Mouse (Mus musculus) lung, postnatal 0 days (tissue): ENCODE results near the gene D430041D05Rik.

ENCODE experiments used
- CTCF ChIP-seq: IDR thresholded peaks from 2 replicates; pipeline ENCODE4 v1.5.1; 2016; ENCODE audit warnings: antibody characterized with exemption, mild to moderate bottlenecking
- EP300 ChIP-seq: IDR thresholded peaks from 2 replicates; pipeline ENCODE4 v1.6.1; 2016; ENCODE audit warnings: antibody characterized with exemption, mild to moderate bottlenecking, control low read depth

DNA sequence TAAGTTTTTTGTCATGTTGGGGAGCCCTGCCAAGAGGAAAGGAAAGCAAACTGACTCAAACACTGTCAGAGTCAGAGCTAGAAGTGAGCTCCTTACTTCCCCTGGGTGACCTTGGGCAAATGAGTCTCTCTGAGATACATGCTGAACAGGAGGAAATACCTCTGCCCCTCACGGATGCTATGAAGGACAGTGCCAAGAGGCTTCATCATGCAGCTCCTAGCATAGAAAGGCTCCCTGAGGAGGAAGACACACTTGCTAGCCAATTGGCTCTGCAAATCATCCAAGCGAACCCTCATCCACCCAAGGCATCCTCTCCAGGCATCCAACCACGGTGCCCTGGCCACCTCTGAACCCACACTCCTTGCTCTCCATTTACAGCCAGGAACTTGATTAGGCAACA is 51.5 kb downstream of the D430041D05Rik start:
- no peak for TF ChIP-seq EP300
- TF ChIP-seq CTCF, result no peak
